Mouse (Mus musculus) neutrophil, adult 65 days (primary cell): ENCODE results near the gene Nap1l3. TPM values are rescaled to one million over a fixed set of nuclear protein-coding genes. Genes with fewer than 3 reads are reported as not detected.

Experiments
- total RNA-seq: library from RNA; stranded (reverse); gene quantifications from 2 replicates; pipeline ENCODE4 v1.2.4, GENCODE M21; 2023

Nap1l3 gene
- not detected in 2 replicates for total RNA-seq

DNA sequence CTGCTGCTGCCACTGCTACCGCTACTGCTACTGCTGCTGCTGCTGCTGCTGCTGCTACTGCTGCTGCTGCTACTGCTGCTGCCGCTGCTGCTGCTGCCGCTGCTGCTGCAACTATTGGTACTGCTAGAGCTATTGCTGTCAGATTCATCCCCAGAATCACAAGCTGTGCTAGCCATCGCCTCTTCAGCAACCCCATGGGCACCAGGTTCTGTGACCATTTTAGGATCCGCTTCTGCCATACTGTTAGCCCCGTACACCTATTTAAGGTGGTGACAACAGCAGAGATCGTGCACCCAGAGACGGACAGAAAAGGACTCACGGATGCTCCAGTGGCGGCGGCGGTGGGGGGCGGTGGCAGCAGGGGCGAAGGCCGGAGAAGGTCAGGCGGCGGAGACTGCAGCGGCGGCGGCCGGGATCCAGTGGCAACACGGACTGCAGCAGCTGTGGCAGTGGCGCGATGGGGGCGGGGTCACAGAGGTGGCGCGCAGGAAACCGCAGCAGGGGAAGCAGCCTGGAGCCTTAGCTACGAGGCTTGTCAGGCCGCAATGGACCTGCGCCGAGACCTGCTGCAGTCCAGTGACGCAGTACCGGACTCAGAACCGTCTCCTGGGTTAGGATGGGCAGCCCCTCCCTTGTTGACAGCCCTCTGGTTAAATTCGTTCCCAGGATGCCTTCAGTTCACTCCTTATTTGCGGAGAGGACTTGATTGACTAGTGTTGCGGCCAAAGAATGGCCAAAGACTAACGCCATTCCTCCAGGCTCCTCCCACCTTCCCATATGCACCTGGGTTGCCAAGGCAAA, at the start of gene Nap1l3:
Gene Nap1l3 (minus strand): TSS at position 621 of the 801 bp plus-strand sequence.

